Mouse (Mus musculus): ENCODE measurements around the gene Wdfy2.

DNA sequence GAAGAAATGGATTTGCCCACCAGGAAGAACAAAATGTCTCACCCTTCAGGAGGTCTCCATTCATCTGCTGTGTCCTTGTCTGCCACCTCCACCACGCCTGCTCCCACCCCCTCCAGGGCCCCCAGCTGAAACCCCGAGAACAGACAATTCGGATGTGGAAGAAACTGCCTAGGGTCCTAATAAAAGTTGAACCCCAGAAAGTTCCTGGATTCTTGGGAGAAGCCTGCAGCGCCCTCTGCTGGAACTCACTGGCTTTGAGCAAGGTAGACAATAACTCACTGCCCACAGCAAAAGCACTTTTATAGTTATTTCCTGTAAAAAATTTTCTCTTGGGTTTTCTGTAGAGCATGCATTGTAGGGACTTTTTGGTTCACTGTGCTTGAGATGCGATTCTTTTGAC is 137.6 kb downstream of the Wdfy2 start:
- peak; percentile 61 for TF ChIP-seq CTCF (IDR thresholded peaks at IDR 0.05; ENCODE audit: extremely low read depth, insufficient read depth, low read length)
- TF ChIP-seq POLR2A (IDR thresholded peaks at IDR 0.05; ENCODE audit: extremely low read depth, insufficient read depth, low read length), result no peak

All from cortical plate, adult 2 months (tissue).